Mouse (Mus musculus) left cerebral cortex, adult 8-10 months (tissue): ENCODE measurements around the gene Thsd7b. TPM values are rescaled to one million over a fixed set of nuclear protein-coding genes. Genes with fewer than 3 reads are reported as not detected.

Experiments used
- DNase-seq, 2 experiments: peaks; one replicate each; pipeline ENCODE4 v3.0.0; 2022; ENCODE audit warnings: low spot score in 2 of 2
- total RNA-seq, 4 experiments: library from RNA; stranded (reverse); gene quantifications; 2 replicates each; pipeline ENCODE4 v1.2.4; 2022

The Thsd7b gene
- total RNA-seq = 1 to 10 TPM; 7.2 to 8.1 (median 7.6) TPM

- DNase-seq = peak; percentile 22 to 24
These were observed at the start of gene Thsd7b for GRCm38 (mm10) chr1:129272982-129273937. Thsd7b (plus strand) TSS chr1:129273302.

GRCm38 (mm10) chr1:129244292-129244691 lies 28.8 kb upstream of the Thsd7b start:
- DNase-seq = no peak

- DNase-seq = no peak
These were observed 22.2 kb upstream of the Thsd7b start for GRCm38 (mm10) chr1:129250704-129251443.

GRCm38 (mm10) chr1:129266684-129267083 lies 6.4 kb upstream of the Thsd7b start:
- DNase-seq = no peak

- DNase-seq = no peak
These were observed 31.1 kb downstream of the Thsd7b start for GRCm38 (mm10) chr1:129304173-129304572.

- no peak for DNase-seq
These were observed 51.3 kb downstream of the Thsd7b start for GRCm38 (mm10) chr1:129324388-129324787.

GRCm38 (mm10) chr1:129324798-129325197 lies 51.7 kb downstream of the Thsd7b start:
- DNase-seq = no peak

GRCm38 (mm10) chr1:129356631-129357030 lies 83.5 kb downstream of the Thsd7b start:
- no peak for DNase-seq

GRCm38 (mm10) chr1:129357378-129357777 lies 84.3 kb downstream of the Thsd7b start:
- no peak for DNase-seq

GRCm38 (mm10) chr1:129363368-129363767 lies 90.3 kb downstream of the Thsd7b start:
- DNase-seq = no peak

GRCm38 (mm10) chr1:129364828-129365227 lies 91.7 kb downstream of the Thsd7b start:
- no peak for DNase-seq

GRCm38 (mm10) chr1:129365590-129365989 lies 92.5 kb downstream of the Thsd7b start:
- no peak for DNase-seq

GRCm38 (mm10) chr1:129386479-129386878 lies 113.4 kb downstream of the Thsd7b start:
- no peak for DNase-seq

- DNase-seq = no peak
These were observed 138.5 kb downstream of the Thsd7b start for GRCm38 (mm10) chr1:129411584-129411983.

- DNase-seq = peak in 1 of 2 experiments; percentile 50
These were observed 148.5 kb downstream of the Thsd7b start for GRCm38 (mm10) chr1:129421581-129421980.

GRCm38 (mm10) chr1:129464414-129464813 lies 191.3 kb downstream of the Thsd7b start:
- no peak for DNase-seq

GRCm38 (mm10) chr1:129473504-129473903 lies 200.4 kb downstream of the Thsd7b start:
- DNase-seq = no peak

- DNase-seq = no peak
These were observed 211.3 kb downstream of the Thsd7b start for GRCm38 (mm10) chr1:129484266-129485031.

- DNase-seq = no peak
These were observed 218.0 kb downstream of the Thsd7b start for GRCm38 (mm10) chr1:129491136-129491535.

- DNase-seq = no peak
These were observed 220.8 kb downstream of the Thsd7b start for GRCm38 (mm10) chr1:129493929-129494328.

GRCm38 (mm10) chr1:129501707-129502106 lies 228.6 kb downstream of the Thsd7b start:
- DNase-seq = no peak
